Mouse (Mus musculus) kidney, postnatal 0 days (tissue): ENCODE results near the gene Gm8439. TPM values are rescaled to one million over a fixed set of nuclear protein-coding genes. Genes with fewer than 3 reads are reported as not detected.
"Not testable (repeated sequence)": the region's sequence is repeated elsewhere in the genome, so short reads cannot be mapped to it uniquely, and the experiment has no call there.

Experiments
- ATAC-seq: fragments of 200-750 bp; cut with Nextera tagmentation; replicated peaks from 2 replicates; pipeline ENCODE4 v1.8.0; 2017; ENCODE audit warnings: low read depth, moderate number of reproducible peaks, moderate TSS enrichment, moderate library complexity; ENCODE audit not compliant: low FRiP score
- DNase-seq: peaks from one replicate; pipeline ENCODE4 v3.0.0-alpha.2; 2016; ENCODE audit warnings: low spot score
- H3K27ac ChIP-seq: fragments of 300-500 bp; sonication (generic); 2 replicates; pipeline ENCODE4 v1.5.1; 2014; ENCODE audit warnings: mild to moderate bottlenecking
- H3K27me3 ChIP-seq: fragments of 300-500 bp; sonication (generic); 2 replicates; pipeline ENCODE4 v1.6.1; 2014; ENCODE audit warnings: low read length, mixed read lengths; ENCODE audit not compliant: insufficient read depth
- H3K36me3 ChIP-seq: fragments of 300-500 bp; sonication (generic); 2 replicates; pipeline ENCODE4 v1.6.1; 2014; ENCODE audit warnings: low read length, mixed read lengths; ENCODE audit not compliant: insufficient read depth
- H3K4me1 ChIP-seq: fragments of 300-500 bp; sonication (generic); replicated peaks from 2 replicates; pipeline ENCODE4 v1.6.1; 2014; ENCODE audit warnings: antibody characterized with exemption, low read length, mixed read lengths; ENCODE audit not compliant: insufficient read depth
- H3K4me2 ChIP-seq: fragments of 300-500 bp; sonication (generic); 2 replicates; pipeline ENCODE4 v1.6.1; 2014; ENCODE audit warnings: mild to moderate bottlenecking, low read length, moderate library complexity, mixed read lengths
- H3K4me3 ChIP-seq: fragments of 300-500 bp; sonication (generic); replicated peaks from 2 replicates; pipeline ENCODE4 v1.5.1; 2014; ENCODE audit warnings: low read depth, low read length
- H3K9ac ChIP-seq: fragments of 300-500 bp; sonication (generic); 2 replicates; pipeline ENCODE4 v1.6.1; 2014; ENCODE audit warnings: low read depth, low read length
- H3K9me3 ChIP-seq: fragments of 300-500 bp; sonication (generic); replicated peaks from 2 replicates; pipeline ENCODE4 v1.6.1; 2016; ENCODE audit warnings: low read length, inconsistent platforms, mixed read lengths
- CTCF ChIP-seq: IDR thresholded peaks from 2 replicates; pipeline ENCODE4 v1.5.1; 2016; ENCODE audit warnings: antibody characterized with exemption, low read depth, mild to moderate bottlenecking, moderate library complexity
- WGBS: fragments of 180-500 bp; shearing (Covaris S2); extraction: QIAGEN DNeasy Blood & Tissue Kit; methylation state at CpG from one replicate; pipeline ENCODE4 v1.1.7; 2014; 5-methylcytosine and 5-hydroxymethylcytosine counted together
- polyA plus RNA-seq: library from polyadenylated mRNA; unstranded; fragments of >200 nt; fragmentation: Nextera tagmentation; extraction: Ambion mirVana; gene quantifications from 2 replicates; pipeline ENCODE4 v1.2.1, GENCODE M21; 2015

Gm8439 gene
- polyA plus RNA-seq, 1 experiment from 2014 or later: 0.54 TPM

DNA sequence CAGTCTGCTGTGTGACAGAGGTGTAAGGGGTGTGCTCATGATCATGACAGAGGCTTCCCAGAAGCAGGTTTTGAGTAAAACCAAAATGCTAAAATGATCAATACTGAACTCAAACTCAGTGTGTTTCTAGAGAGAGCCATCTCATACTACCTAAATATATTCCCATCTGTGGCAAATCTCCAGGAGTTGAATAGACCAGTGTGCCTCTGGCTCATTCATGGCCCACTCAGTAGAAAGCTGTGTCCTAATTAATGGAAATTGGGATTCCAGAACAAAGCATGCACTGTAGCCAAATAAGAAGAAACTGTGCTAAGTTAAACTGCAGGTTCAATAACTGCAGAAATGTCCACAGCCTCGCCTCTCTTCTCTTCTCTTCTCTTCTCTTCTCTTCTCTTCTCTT is 1.6 kb upstream of the Gm8439 start:
- Histone ChIP-seq H3K4me3 (no peak overlapping the region), H3K9ac (no peak overlapping the region), H3K36me3 (no peaks in the 10 kb centered on the region), H3K27me3 (no peaks in the 10 kb centered on the region), H3K4me1 (0 out of 2 replicates have a peak, but pooled peaks cover 4% of the 10 kb centered on the region), H3K9me3 (no peaks in the 10 kb centered on the region), H3K27ac (no peak overlapping the region), H3K4me2 (no peak overlapping the region)
- no peak for DNase-seq
- TF ChIP-seq CTCF: no peak
- ATAC-seq: no peak
- 72% methylated on average over 1 of the region's 1 CpGs for WGBS

DNA sequence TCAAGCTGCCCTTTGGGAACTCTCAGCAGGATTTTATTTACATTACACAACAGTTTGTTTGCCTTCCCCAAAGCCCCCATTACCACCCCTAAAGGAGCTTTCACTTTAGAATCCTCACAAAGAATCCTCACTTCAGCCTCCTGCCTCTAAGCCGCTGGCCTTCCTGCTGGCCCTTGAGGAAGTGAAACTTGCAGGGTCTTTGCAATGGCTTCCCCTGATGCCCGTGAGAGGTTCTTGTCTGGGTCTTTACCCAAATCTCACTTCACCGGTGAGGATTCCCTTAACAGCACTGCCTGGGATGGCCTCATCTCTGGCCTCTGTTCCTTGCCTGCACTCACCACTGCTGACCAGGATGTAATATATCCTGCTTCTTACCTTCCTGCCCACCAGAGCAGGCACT is 525 bp downstream of the Gm8439 start:
- H3K9me3 ChIP-seq: no peaks in the 10 kb centered on the region
- 0 out of 2 replicates have a peak, but pooled peaks cover 4% of the 10 kb centered on the region for H3K4me1 ChIP-seq
- ATAC-seq (no peak), DNase-seq (no peak)
- H3K27me3 ChIP-seq: no peaks in the 10 kb centered on the region
- 32% methylated on average over 3 of the region's 3 CpGs for WGBS
- no peak overlapping the region for H3K4me2 ChIP-seq
- no peak for TF ChIP-seq CTCF
- H3K9ac ChIP-seq: no peak overlapping the region
- no peak overlapping the region for H3K4me3 ChIP-seq
- peak overlapping the region; percentile 14; the same call in 1 of the 2 replicates for H3K27ac ChIP-seq
- H3K36me3 ChIP-seq: no peaks in the 10 kb centered on the region

DNA sequence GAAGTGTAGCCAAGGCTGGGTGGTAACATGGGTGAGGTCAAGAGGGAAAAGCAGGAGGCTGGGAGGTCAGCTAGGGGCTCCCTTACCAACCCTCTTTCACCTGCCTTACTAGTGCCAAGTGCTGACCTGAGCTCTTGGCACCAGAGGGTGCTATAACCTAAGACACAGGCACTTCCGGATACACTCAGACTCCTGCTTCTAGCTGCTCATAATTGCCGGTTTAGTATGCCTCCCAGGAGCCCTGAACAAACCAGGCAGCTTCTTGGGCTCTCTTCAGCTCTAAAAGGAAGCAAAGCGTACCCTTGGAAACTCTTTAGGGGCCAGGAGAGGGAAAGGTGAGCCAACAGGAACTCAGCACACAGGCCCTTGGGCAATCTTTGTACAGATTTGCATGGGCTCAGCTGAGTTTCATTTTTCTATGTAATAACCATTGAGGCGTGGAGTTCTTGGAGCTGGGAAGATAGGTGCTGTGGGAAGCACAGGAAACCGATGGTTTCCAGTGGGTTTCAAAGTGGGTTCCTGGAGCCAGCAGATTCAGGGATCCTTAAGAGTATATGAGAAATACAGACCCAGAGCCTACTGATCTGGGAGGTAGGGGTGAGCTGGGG is 1.4 kb downstream of the Gm8439 start:
- Histone ChIP-seq H3K4me2 (no peak overlapping the region), H3K27me3 (no peaks in the 10 kb centered on the region), H3K9ac (no peak overlapping the region), H3K9me3 (no peaks in the 10 kb centered on the region), H3K36me3 (no peaks in the 10 kb centered on the region), H3K27ac (peak overlapping the region; percentile 25; the same call in 1 of the 2 replicates), H3K4me1 (0 out of 2 replicates have a peak, but pooled peaks cover 4% of the 10 kb centered on the region), H3K4me3 (no peak overlapping the region)
- ATAC-seq (peak; percentile 93), DNase-seq (peak; percentile 94)
- WGBS: 27% methylated on average over 5 of the region's 5 CpGs
- TF ChIP-seq CTCF: peak; percentile 95

DNA sequence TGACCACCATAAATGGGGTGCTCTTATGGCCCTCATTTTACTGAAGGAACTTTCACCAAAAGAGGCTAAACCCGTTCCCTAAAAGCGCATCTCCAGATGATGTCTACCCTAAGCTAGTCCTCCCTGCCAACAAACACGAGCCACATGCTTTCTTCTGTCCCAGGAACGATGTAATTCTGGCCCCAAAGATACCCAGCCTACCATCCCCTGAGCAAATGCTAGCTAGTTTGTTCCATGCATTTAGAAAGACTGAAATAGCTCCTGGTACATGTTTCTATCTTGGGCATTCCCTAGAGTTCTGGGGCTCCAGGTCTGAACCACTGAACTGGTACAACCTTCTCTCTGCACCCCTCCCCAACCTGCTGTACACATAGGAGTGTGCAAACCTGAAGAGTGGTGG is 2.4 kb downstream of the Gm8439 start:
- WGBS: 86% methylated on average over 4 of the region's 4 CpGs
- Histone ChIP-seq H3K4me2 (no peak overlapping the region), H3K27ac (no peak overlapping the region), H3K36me3 (no peaks in the 10 kb centered on the region), H3K9ac (no peak overlapping the region), H3K4me3 (no peak overlapping the region), H3K27me3 (no peaks in the 10 kb centered on the region), H3K4me1 (0 out of 2 replicates have a peak, but pooled peaks cover 4% of the 10 kb centered on the region), H3K9me3 (no peaks in the 10 kb centered on the region)
- no peak for ATAC-seq
- TF ChIP-seq CTCF: no peak
- DNase-seq: no peak

DNA sequence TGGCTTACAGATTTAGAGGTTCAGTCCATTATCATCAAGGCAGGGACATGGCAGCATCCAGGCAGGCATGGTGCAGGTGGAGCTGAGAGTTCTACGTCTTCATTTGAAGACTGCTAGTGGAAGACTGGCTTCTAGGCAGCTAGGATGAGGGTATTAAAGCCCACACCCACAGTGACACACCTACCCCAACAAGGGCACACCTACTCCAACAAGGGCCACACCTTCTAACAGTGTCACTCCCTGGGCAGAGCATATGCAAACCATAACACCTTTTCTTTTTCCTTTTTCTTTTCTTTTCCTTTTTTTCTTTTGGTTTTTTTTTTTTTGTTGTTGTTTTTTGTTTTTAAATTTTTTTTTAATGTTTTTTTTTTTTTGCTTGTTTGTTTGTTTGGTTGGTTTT is 7.7 kb downstream of the Gm8439 start:
- not testable (repeated sequence) for H3K4me1 ChIP-seq, DNase-seq, H3K27ac ChIP-seq, H3K36me3 ChIP-seq, H3K4me2 ChIP-seq, H3K4me3 ChIP-seq, H3K9ac ChIP-seq, H3K9me3 ChIP-seq, ATAC-seq, H3K27me3 ChIP-seq
- WGBS: 79% methylated on average over 1 of the region's 1 CpGs

DNA sequence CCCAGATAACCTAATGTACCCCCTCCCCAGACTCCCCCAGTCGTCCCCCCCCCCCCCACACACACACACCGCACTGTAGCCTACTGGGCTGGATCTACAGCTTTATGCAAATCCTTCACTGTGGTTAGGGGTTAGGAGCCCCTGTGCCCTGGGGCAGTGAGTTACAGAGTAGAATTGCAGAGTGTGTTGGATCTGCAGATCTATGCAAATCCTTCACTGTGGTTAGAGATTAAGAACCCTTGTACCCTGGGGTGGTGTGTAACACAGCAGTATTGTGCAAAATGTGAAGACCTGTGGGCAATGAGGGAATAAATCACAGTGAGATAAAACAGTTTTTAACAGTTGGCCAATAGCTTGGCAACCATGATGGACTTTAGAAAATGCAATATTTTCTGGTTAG is 10.4 kb downstream of the Gm8439 start:
- no peak overlapping the region for H3K4me3 ChIP-seq
- H3K27me3 ChIP-seq: no peaks in the 10 kb centered on the region
- DNase-seq: peak; percentile 31
- no peak overlapping the region for H3K4me2 ChIP-seq
- no peak for TF ChIP-seq CTCF
- peak; percentile 84 for ATAC-seq
- H3K9ac ChIP-seq: no peak overlapping the region
- H3K36me3 ChIP-seq: no peaks in the 10 kb centered on the region
- WGBS: 35% methylated on average over 2 of the region's 2 CpGs
- peak overlapping the region; percentile 47; the same call in 1 of the 2 replicates for H3K27ac ChIP-seq
- H3K4me1 ChIP-seq: no peaks in the 10 kb centered on the region
- no peaks in the 10 kb centered on the region for H3K9me3 ChIP-seq

DNA sequence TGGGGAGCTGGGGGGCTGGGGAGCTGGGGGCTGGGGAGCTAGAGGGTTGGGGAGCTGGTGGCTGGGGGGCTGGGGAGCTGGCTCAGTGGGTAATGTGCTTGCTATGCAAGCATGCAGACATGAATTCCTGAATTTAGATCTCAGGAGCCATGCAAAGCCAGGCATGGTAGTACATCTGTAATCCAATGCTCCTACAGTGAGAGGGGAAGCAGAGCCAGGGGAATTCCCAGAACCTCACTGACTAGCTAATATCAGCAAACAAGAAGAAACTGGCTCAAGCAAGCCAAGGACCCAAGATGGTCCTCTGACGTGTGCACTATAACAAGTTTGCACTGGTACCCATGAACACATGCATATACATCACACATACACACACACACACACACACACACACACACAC is 13.2 kb downstream of the Gm8439 start:
- no peak overlapping the region for H3K27ac ChIP-seq
- no peak overlapping the region for H3K9ac ChIP-seq
- H3K4me2 ChIP-seq: no peak overlapping the region
- no peaks in the 10 kb centered on the region for H3K9me3 ChIP-seq
- no peaks in the 10 kb centered on the region for H3K36me3 ChIP-seq
- no peaks in the 10 kb centered on the region for H3K4me1 ChIP-seq
- no peak for ATAC-seq
- 41% methylated on average over 1 of the region's 1 CpGs for WGBS
- TF ChIP-seq CTCF: no peak
- no peak overlapping the region for H3K4me3 ChIP-seq
- no peaks in the 10 kb centered on the region for H3K27me3 ChIP-seq
- no peak for DNase-seq
